Mouse (Mus musculus) neural tube, embryonic 14.5 days (tissue): ENCODE data around the gene Cst3. TPM values are rescaled to one million over a fixed set of nuclear protein-coding genes. Genes with fewer than 3 reads are reported as not detected.

Source experiments
- polyA plus RNA-seq: library from polyadenylated mRNA; unstranded; fragments of >200 nt; fragmentation: Nextera tagmentation; extraction: Ambion mirVana; gene quantifications from 2 replicates; pipeline ENCODE4 v1.2.1, GENCODE M21; 2014

Cst3 gene
- polyA plus RNA-seq, 1 experiment from 2014 or later, result 555 TPM

Other genes with a start within 250 kb of the Cst3 start
- 41.1 and 43.3 TPM in 2 replicates for gene Nxt1, start 203.1 kb downstream of the Cst3 start, polyA plus RNA-seq
- gene Gzf1, start 194.7 kb downstream of the Cst3 start, polyA plus RNA-seq, result 16.7 and 17.1 TPM in 2 replicates
- gene Napb, start 143.2 kb downstream of the Cst3 start, polyA plus RNA-seq, result 99.4 and 105 TPM in 2 replicates
- gene Cstl1, start 125.3 kb downstream of the Cst3 start, polyA plus RNA-seq, result not detected in 2 replicates
- not detected in 2 replicates for gene Cst11, start 104.2 kb downstream of the Cst3 start, polyA plus RNA-seq
- not detected in 2 replicates for gene 8030411F24Rik, start 93.7 kb downstream of the Cst3 start, polyA plus RNA-seq
- not detected in 2 replicates for gene Cst12, start 86.3 kb downstream of the Cst3 start, polyA plus RNA-seq
- not detected in 2 replicates for gene Cst8, start 76.9 kb downstream of the Cst3 start, polyA plus RNA-seq
- gene Cst13, start 55.6 kb downstream of the Cst3 start, polyA plus RNA-seq, result not detected in 2 replicates
- gene Cst9, start 40.5 kb downstream of the Cst3 start, polyA plus RNA-seq, result not detected in 2 replicates
- not detected in 2 replicates for gene 9230104L09Rik, start 10.7 kb downstream of the Cst3 start, polyA plus RNA-seq
- gene Gm1330, start 127.6 kb upstream of the Cst3 start, polyA plus RNA-seq, result not detected in 2 replicates
- not detected in 2 replicates for gene Gm10750, start 141.5 kb upstream of the Cst3 start, polyA plus RNA-seq